Mouse (Mus musculus) hindbrain, embryonic 15.5 days (tissue): Measurements from ENCODE around the gene Zfp36. TPM values are rescaled to one million over a fixed set of nuclear protein-coding genes. Genes with fewer than 3 reads are reported as not detected.

Source experiments
- ATAC-seq: fragments of 200-750 bp; cut with Nextera tagmentation; 2 replicates; pipeline ENCODE4 v1.8.0; 2017; ENCODE audit warnings: low read depth, moderate number of reproducible peaks, moderate TSS enrichment; ENCODE audit not compliant: low FRiP score
- H3K27ac ChIP-seq: fragments of 300-500 bp; sonication (generic); replicated peaks from 2 replicates; pipeline ENCODE4 v1.5.1; 2015; ENCODE audit warnings: mild to moderate bottlenecking, inconsistent platforms
- H3K27me3 ChIP-seq: fragments of 300-500 bp; sonication (generic); 2 replicates; pipeline ENCODE4 v1.6.1; 2015; ENCODE audit warnings: control low read depth, inconsistent platforms
- H3K36me3 ChIP-seq: fragments of 300-500 bp; sonication (generic); 2 replicates; pipeline ENCODE4 v1.6.1; 2015; ENCODE audit warnings: control low read depth, inconsistent platforms
- H3K4me1 ChIP-seq: fragments of 300-500 bp; sonication (generic); replicated peaks from 2 replicates; pipeline ENCODE4 v1.6.1; 2015; ENCODE audit warnings: control low read depth, inconsistent platforms
- H3K4me2 ChIP-seq: fragments of 300-500 bp; sonication (generic); 2 replicates; pipeline ENCODE4 v1.6.1; 2015; ENCODE audit warnings: moderate library complexity, mild to moderate bottlenecking, inconsistent platforms
- H3K4me3 ChIP-seq: fragments of 300-500 bp; sonication (generic); 2 replicates; pipeline ENCODE4 v1.5.1; 2015; ENCODE audit warnings: mild to moderate bottlenecking, inconsistent platforms
- H3K9ac ChIP-seq: fragments of 300-500 bp; sonication (generic); 2 replicates; pipeline ENCODE4 v1.6.1; 2015; ENCODE audit warnings: inconsistent platforms
- H3K9me3 ChIP-seq: fragments of 300-500 bp; sonication (generic); 2 replicates; pipeline ENCODE4 v1.6.1; 2016; ENCODE audit warnings: control low read depth, inconsistent platforms
- WGBS: fragments of 180-500 bp; shearing (Covaris S2); methylation state at CpG from one replicate; pipeline ENCODE4 v1.1.7; 2015; 5-methylcytosine and 5-hydroxymethylcytosine counted together
- polyA plus RNA-seq: library from polyadenylated mRNA; unstranded; fragments of >200 nt; fragmentation: Nextera tagmentation; extraction: Ambion mirVana; gene quantifications from 2 replicates; pipeline ENCODE4 v1.2.1, GENCODE M21; 2015

Zfp36 gene
- polyA plus RNA-seq, 1 experiment from 2014 or later: 4.4 TPM

DNA sequence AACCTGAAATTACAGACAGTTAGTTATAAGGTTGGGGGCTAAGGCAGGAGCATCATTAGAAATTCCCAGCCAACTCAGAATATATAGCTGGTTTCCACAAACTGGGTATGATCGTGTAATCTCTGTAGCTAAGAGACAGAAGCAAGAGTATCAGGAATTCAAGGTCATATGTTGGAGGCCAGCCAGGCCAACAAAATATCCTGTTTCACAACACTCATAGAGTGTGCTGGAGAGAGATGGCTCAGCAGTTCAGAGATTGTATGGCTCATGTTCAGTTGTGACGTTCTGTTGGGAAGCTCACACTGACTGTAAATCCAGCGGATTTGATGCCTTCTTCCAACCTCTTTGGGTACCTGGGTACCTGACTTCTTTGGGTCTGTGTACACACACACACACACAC lies 32.3 kb downstream of the Zfp36 start:
- peaks cover 24% of the 10 kb centered on the region for H3K4me1 ChIP-seq
- H3K9me3 ChIP-seq: no peaks in the 10 kb centered on the region
- H3K9ac ChIP-seq: no peak overlapping the region
- no peak overlapping the region for H3K27ac ChIP-seq
- WGBS: 67% methylated on average over 3 of the region's 3 CpGs
- no peak overlapping the region for H3K4me2 ChIP-seq
- H3K4me3 ChIP-seq: no peak overlapping the region
- ATAC-seq: no peak
- H3K27me3 ChIP-seq: no peaks in the 10 kb centered on the region
- peaks cover 3% of the 10 kb centered on the region for H3K36me3 ChIP-seq

DNA sequence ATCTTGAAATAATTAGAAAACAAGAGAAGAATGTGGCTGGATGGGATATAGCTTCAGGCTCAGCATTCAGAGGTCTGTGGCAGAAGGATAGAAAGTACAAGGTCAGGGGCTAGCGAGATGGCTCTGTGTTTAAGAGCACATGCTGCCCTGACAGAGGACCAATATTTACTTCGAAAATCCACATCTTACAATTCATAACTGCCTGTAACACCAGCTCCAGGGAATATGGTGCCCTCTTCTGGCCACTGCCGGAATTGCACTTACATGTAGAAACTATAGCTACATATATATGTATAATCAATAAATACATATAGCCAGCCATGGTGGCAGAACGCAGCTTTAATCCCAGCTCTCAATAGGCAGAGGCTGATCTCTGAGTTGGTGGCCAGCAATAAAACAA lies 35.4 kb downstream of the Zfp36 start:
- H3K9me3 ChIP-seq: no peaks in the 10 kb centered on the region
- no peak for ATAC-seq
- no peak overlapping the region for H3K9ac ChIP-seq
- H3K4me1 ChIP-seq: peaks cover 6% of the 10 kb centered on the region
- no peak overlapping the region for H3K27ac ChIP-seq
- no peaks in the 10 kb centered on the region for H3K36me3 ChIP-seq
- H3K27me3 ChIP-seq: no peaks in the 10 kb centered on the region
- 6% methylated on average over 4 of the region's 4 CpGs for WGBS
- no peak overlapping the region for H3K4me2 ChIP-seq
- H3K4me3 ChIP-seq: no peak overlapping the region

DNA sequence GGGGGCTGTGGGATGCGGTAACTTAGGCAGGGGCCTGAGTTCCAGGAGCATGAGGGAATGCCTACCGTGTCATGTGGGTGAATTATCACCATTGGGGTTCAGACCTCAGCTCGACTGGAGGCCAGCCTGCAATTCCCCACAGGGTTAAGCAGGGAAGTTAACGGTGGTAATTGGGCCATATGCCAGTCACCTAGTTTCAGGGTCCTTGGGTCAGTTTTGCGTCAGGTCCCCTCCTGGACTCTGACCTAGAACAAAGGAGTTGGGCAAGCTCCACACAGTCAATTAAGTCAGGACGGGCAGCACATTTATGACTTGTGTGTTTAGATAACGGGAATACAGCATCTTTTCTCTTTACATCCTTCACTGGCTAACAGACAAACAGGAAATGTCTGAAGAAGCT lies 38.7 kb downstream of the Zfp36 start:
- Histone ChIP-seq H3K4me2 (no peak overlapping the region), H3K36me3 (no peaks in the 10 kb centered on the region), H3K9me3 (no peaks in the 10 kb centered on the region), H3K9ac (no peak overlapping the region), H3K4me1 (peaks cover 17% of the 10 kb centered on the region), H3K27ac (no peak overlapping the region), H3K27me3 (no peaks in the 10 kb centered on the region), H3K4me3 (no peak overlapping the region)
- WGBS: 51% methylated on average over 7 of the region's 7 CpGs
- ATAC-seq: no peak

DNA sequence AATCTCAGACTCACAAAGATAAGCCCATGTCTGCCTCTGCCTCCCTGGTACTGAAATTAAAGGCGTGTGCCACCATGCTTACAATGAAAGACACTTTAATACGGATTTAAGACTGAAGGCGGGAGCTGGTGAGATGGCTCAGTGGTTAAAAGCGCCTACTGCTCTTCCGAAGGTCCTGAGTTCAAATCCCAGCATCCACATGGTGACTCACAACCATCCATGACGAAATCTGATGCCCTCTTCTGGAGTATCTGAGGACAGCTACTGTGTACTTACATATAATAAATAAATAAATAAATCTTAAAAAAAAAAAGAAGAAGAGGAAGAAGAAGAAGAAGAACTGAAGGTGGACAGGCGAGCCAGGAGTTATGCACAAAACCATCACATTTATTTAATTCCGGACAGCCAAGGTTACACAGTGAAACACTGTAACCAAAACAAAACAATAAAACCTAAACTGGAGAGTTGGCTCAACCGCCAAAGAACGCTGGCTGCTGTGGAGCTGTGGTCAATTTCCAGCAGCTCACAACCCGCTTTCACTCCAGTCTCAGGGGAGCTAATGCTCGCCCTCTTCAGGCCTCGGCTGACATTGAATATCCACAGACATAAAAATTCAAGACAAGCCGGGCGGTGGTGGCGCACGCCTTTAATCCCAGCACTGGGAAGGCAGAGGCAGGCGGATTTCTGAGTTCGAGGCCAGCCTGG lies 40.7 kb downstream of the Zfp36 start:
- peak overlapping the region; percentile 82 for H3K27ac ChIP-seq
- WGBS: 80% methylated on average over 19 of the region's 19 CpGs
- H3K9ac ChIP-seq: peak overlapping the region; percentile 89
- peak overlapping the region; percentile 79 for H3K4me3 ChIP-seq
- peaks cover 26% of the 10 kb centered on the region for H3K4me1 ChIP-seq
- H3K9me3 ChIP-seq: no peaks in the 10 kb centered on the region
- H3K27me3 ChIP-seq: no peaks in the 10 kb centered on the region
- no peak for ATAC-seq
- 0 out of 2 replicates have a peak, but pooled peaks cover 3% of the 10 kb centered on the region for H3K36me3 ChIP-seq
- H3K4me2 ChIP-seq: peak overlapping the region; percentile 61

DNA sequence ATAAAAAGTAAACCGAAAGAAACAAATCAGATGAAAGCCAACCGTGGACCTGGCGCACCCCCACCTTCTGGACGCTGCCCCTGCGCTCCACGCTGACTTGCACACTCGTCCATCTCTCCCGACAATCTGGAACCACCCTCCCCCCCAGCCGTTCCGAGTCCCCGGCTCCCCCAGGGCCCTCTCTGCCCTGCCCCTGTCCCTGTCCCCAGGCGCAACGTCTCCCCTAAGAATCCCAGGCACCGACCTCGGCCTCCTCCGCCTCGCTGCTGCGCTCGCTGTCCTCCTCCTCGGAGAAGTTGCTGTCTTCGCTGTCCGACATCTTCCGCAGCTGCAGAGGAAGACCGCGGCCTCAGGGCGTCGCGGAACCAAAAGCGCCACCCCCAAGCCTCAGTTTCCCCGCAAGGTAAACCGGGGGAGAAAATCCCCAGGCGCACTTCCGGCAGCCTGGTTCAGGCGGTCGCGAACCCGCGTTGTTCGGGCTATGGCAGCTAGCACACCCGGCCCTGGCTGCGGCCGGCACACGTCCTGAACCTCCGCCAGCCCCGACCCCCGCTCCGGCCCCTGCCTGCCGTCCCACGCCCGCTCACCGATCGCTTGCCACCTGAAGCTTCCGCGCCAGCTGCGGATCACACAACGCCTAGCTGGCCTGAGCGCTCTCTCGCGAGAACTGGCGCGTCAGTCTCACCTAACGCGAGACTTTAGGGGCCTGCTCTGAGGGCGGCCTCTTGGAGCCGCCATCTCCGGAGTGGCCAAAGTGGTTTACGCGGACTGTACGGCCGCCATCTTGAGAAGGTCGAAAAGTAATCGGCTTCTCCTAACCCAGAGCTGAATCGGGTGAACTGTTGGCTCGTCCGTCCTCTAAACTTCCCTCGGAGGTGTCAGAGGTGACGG lies 41.7 kb downstream of the Zfp36 start, which contains the start of gene Supt5:
TSS of gene Supt5 (minus strand) at position 639 of the 891 bp plus-strand sequence.
- Histone ChIP-seq H3K4me1 (peaks cover 25% of the 10 kb centered on the region), H3K36me3 (0 out of 2 replicates have a peak, but pooled peaks cover 3% of the 10 kb centered on the region), H3K27ac (peak within 1 kb of the TSS; percentile 84), H3K4me2 (peak within 1 kb of the TSS; percentile 61), H3K4me3 (peak within 1 kb of the TSS; percentile 79), H3K9me3 (no peaks in the 10 kb centered on the region), H3K9ac (peak within 1 kb of the TSS; percentile 89), H3K27me3 (no peaks in the 10 kb centered on the region)
- peak; percentile 99 for ATAC-seq
- WGBS: under 1% methylated on average over 77 of the region's 77 CpGs

DNA sequence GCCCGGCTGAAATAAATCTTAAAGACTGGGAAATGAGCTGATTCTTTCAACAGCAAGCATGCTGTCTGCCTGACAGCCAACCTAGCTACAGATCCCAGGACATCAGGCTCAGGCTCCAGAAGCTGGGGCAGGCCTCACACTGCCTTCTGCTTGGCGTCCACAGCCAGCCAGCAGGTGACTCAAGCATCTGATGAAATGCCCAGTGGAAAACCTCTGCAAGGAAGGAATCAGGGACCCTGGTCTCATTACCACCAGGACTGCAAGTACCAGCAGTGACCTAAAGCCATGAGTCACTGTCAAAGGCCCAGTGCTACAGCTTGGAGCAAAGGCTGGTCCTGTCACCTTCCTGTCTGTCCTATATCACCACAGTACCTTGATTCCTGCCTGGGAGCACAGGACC lies 44.6 kb downstream of the Zfp36 start:
- no peak for ATAC-seq
- H3K4me1 ChIP-seq: peaks cover 25% of the 10 kb centered on the region
- H3K27ac ChIP-seq: no peak overlapping the region
- peaks cover 5% of the 10 kb centered on the region; the same call in 1 of the 2 replicates for H3K36me3 ChIP-seq
- H3K9ac ChIP-seq: no peak overlapping the region
- no peaks in the 10 kb centered on the region for H3K27me3 ChIP-seq
- no peak overlapping the region for H3K4me3 ChIP-seq
- H3K4me2 ChIP-seq: no peak overlapping the region
- WGBS: 85% methylated on average over 2 of the region's 2 CpGs
- H3K9me3 ChIP-seq: no peaks in the 10 kb centered on the region

DNA sequence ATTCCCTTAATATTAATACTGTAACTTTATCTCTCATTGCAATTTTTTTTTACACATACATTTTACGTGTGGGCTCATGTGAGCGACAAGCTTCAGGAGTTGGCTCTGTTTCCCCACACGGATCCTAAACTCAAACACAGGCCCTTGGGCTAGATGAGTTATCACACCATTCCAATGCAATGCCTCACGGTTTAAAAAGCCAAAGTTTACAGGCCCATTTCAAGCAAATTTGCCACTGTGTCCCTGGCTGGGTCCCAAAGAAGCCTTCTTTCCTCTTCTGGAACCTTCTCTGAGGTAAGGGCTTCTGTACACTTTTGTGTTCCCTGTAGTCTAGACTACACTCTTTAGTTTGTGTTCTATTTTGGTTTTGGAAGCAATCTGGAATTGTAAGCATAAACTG lies 45.5 kb downstream of the Zfp36 start:
- no peak overlapping the region for H3K9ac ChIP-seq
- no peaks in the 10 kb centered on the region for H3K9me3 ChIP-seq
- no peak for ATAC-seq
- H3K4me1 ChIP-seq: peaks cover 25% of the 10 kb centered on the region
- H3K36me3 ChIP-seq: peaks cover 12% of the 10 kb centered on the region
- no peaks in the 10 kb centered on the region for H3K27me3 ChIP-seq
- WGBS: 94% methylated on average over 4 of the region's 4 CpGs
- no peak overlapping the region for H3K4me3 ChIP-seq
- no peak overlapping the region for H3K27ac ChIP-seq
- no peak overlapping the region for H3K4me2 ChIP-seq

DNA sequence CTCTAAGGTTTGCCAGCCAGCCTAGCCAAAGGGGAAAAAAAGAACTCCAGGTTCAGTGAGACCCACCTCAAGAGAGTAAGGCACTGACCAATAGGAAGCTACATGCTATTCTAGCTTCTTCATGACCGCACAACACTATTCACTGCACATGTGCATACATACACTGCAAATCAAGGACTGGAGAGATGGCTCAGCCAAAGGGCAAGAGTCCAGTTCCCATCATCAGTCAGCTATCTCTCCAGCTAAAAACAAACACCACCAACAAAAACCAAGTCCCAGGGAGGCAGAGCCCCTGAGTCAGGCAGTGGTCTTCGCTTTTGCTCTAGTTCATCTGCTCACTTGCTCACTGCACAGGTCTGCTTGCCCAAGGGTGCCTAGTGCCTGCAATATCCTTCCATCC lies 51.8 kb downstream of the Zfp36 start:
- Histone ChIP-seq H3K4me2 (no peak overlapping the region), H3K9me3 (no peaks in the 10 kb centered on the region), H3K4me3 (no peak overlapping the region), H3K27me3 (no peaks in the 10 kb centered on the region), H3K4me1 (no peaks in the 10 kb centered on the region), H3K27ac (no peak overlapping the region), H3K36me3 (peaks cover 66% of the 10 kb centered on the region), H3K9ac (no peak overlapping the region)
- ATAC-seq: no peak
- WGBS: 93% methylated on average over 2 of the region's 2 CpGs

Other genes with a start within 250 kb of the Zfp36 start
- gene Fbl, start 210.5 kb downstream of the Zfp36 start, polyA plus RNA-seq: 76.5 and 81.8 TPM in 2 replicates
- 14.0 and 14.9 TPM in 2 replicates for gene Dyrk1b, start 200.8 kb downstream of the Zfp36 start, polyA plus RNA-seq
- 19.9 and 23.7 TPM in 2 replicates for gene Eid2, start 112.4 kb downstream of the Zfp36 start, polyA plus RNA-seq
- gene Eid2b, start 102.5 kb downstream of the Zfp36 start, polyA plus RNA-seq: 38.4 and 38.7 TPM in 2 replicates
- 0.62 and 1.4 TPM in 2 replicates for gene Selenov, start 89.1 kb downstream of the Zfp36 start, polyA plus RNA-seq
- gene Dll3, start 78.0 kb downstream of the Zfp36 start, polyA plus RNA-seq: 18.4 and 26.9 TPM in 2 replicates
- 129 and 131 TPM in 2 replicates for gene Timm50, start 68.2 kb downstream of the Zfp36 start, polyA plus RNA-seq
- gene Supt5, start 41.5 kb downstream of the Zfp36 start, polyA plus RNA-seq: 94.0 and 104 TPM in 2 replicates
- gene Rps16, start 29.6 kb downstream of the Zfp36 start, polyA plus RNA-seq: 444 and 501 TPM in 2 replicates
- gene Plekhg2, start 7.7 kb downstream of the Zfp36 start, polyA plus RNA-seq: 26.8 and 27.6 TPM in 2 replicates
- gene Med29, start 12.5 kb upstream of the Zfp36 start, polyA plus RNA-seq: 46.1 and 46.6 TPM in 2 replicates
- gene Paf1, start 12.7 kb upstream of the Zfp36 start, polyA plus RNA-seq: 93.3 and 96.8 TPM in 2 replicates
- gene Gmfg, start 57.2 kb upstream of the Zfp36 start, polyA plus RNA-seq: 4.1 and 4.9 TPM in 2 replicates
- gene Lrfn1, start 71.7 kb upstream of the Zfp36 start, polyA plus RNA-seq: 20.3 and 25.5 TPM in 2 replicates
- gene Ifnl2, start 130.2 kb upstream of the Zfp36 start, polyA plus RNA-seq: not detected in 2 replicates
- not detected in 2 replicates for gene Ifnl3, start 142.6 kb upstream of the Zfp36 start, polyA plus RNA-seq
- gene Sycn, start 160.6 kb upstream of the Zfp36 start, polyA plus RNA-seq: not detected in 2 replicates
- gene Nccrp1, start 167.0 kb upstream of the Zfp36 start, polyA plus RNA-seq: 0.19 TPM in 1 of 2 replicates, not detected in the other
- gene Samd4b, start 217.9 kb upstream of the Zfp36 start, polyA plus RNA-seq: 23.3 and 28.1 TPM in 2 replicates
- 20.2 TPM in 2 replicates for gene Pak4, start 217.9 kb upstream of the Zfp36 start, polyA plus RNA-seq